Mouse (Mus musculus) cerebellum, adult 11 months (tissue): Measurements from ENCODE around the gene Itga9.

ENCODE experiments used
- DNase-seq: peaks from one replicate; pipeline ENCODE4 v3.0.0; 2022

Itga9 gene

GRCm38 (mm10) chr9:118607701-118608401 is 1.4 kb downstream of the Itga9 start:
- no peak for DNase-seq

GRCm38 (mm10) chr9:118608556-118608955 is 2.1 kb downstream of the Itga9 start:
- DNase-seq, result no peak

- DNase-seq, result no peak
Observed at GRCm38 (mm10) chr9:118610060-118610459, 3.6 kb downstream of the Itga9 start.

- DNase-seq, result no peak
Observed at GRCm38 (mm10) chr9:118611111-118611541, 4.6 kb downstream of the Itga9 start.

- no peak for DNase-seq
Observed at GRCm38 (mm10) chr9:118611958-118612581, 5.6 kb downstream of the Itga9 start.

- no peak for DNase-seq
Observed at GRCm38 (mm10) chr9:118617237-118617636, 10.7 kb downstream of the Itga9 start.

- DNase-seq, result no peak
Observed at GRCm38 (mm10) chr9:118618732-118619250, 12.3 kb downstream of the Itga9 start.

GRCm38 (mm10) chr9:118620807-118621206 is 14.3 kb downstream of the Itga9 start:
- no peak for DNase-seq

GRCm38 (mm10) chr9:118621691-118622090 is 15.2 kb downstream of the Itga9 start:
- DNase-seq, result no peak

GRCm38 (mm10) chr9:118622376-118623166 is 16.1 kb downstream of the Itga9 start:
- DNase-seq, result no peak

GRCm38 (mm10) chr9:118623483-118623882 is 17.0 kb downstream of the Itga9 start:
- DNase-seq, result no peak

- no peak for DNase-seq
Observed at GRCm38 (mm10) chr9:118624146-118624545, 17.7 kb downstream of the Itga9 start.

- no peak for DNase-seq
Observed at GRCm38 (mm10) chr9:118629763-118630379, 23.4 kb downstream of the Itga9 start.

GRCm38 (mm10) chr9:118631775-118632757 is 25.6 kb downstream of the Itga9 start:
- DNase-seq, result no peak

- no peak for DNase-seq
Observed at GRCm38 (mm10) chr9:118632758-118633143, 26.3 kb downstream of the Itga9 start.

- DNase-seq, result no peak
Observed at GRCm38 (mm10) chr9:118638642-118639210, 32.2 kb downstream of the Itga9 start.

GRCm38 (mm10) chr9:118645698-118646355 is 39.3 kb downstream of the Itga9 start:
- no peak for DNase-seq

- DNase-seq, result no peak
Observed at GRCm38 (mm10) chr9:118647495-118647894, 41.0 kb downstream of the Itga9 start.

GRCm38 (mm10) chr9:118650976-118651375 is 44.5 kb downstream of the Itga9 start:
- DNase-seq, result no peak

- no peak for DNase-seq
Observed at GRCm38 (mm10) chr9:118651939-118652338, 45.4 kb downstream of the Itga9 start.

GRCm38 (mm10) chr9:118653436-118653835 is 46.9 kb downstream of the Itga9 start:
- DNase-seq, result no peak
